Mouse (Mus musculus): Measurements from ENCODE around the gene Zbtb42.

Gene Zbtb42

GRCm38 (mm10) chr12:112688458-112688857, 9.8 kb downstream of the Zbtb42 start:
- DNase-seq (ENCODE audit: low spot score), result no peak

- peak; percentile 95 for DNase-seq (ENCODE audit: low spot score)
Observed at GRCm38 (mm10) chr12:112693185-112694126, 14.8 kb downstream of the Zbtb42 start.

- DNase-seq (ENCODE audit: low spot score), result no peak
Observed at GRCm38 (mm10) chr12:112694127-112694475, 15.5 kb downstream of the Zbtb42 start.

GRCm38 (mm10) chr12:112696806-112697425, 18.3 kb downstream of the Zbtb42 start:
- no peak for DNase-seq (ENCODE audit: low spot score)

GRCm38 (mm10) chr12:112700522-112700921, 21.9 kb downstream of the Zbtb42 start:
- no peak for DNase-seq (ENCODE audit: low spot score)

GRCm38 (mm10) chr12:112702374-112703320, 24.0 kb downstream of the Zbtb42 start:
- DNase-seq (ENCODE audit: low spot score), result no peak

GRCm38 (mm10) chr12:112706704-112707572, 28.3 kb downstream of the Zbtb42 start:
- peak; percentile 94 for DNase-seq (ENCODE audit: low spot score)

- no peak for DNase-seq (ENCODE audit: low spot score)
Observed at GRCm38 (mm10) chr12:112707573-112707869, 28.9 kb downstream of the Zbtb42 start.

- DNase-seq (ENCODE audit: low spot score), result no peak
Observed at GRCm38 (mm10) chr12:112713984-112714383, 35.4 kb downstream of the Zbtb42 start.

- DNase-seq (ENCODE audit: low spot score), result no peak
Observed at GRCm38 (mm10) chr12:112717140-112717539, 38.5 kb downstream of the Zbtb42 start.

GRCm38 (mm10) chr12:112718995-112719394, 40.4 kb downstream of the Zbtb42 start:
- DNase-seq (ENCODE audit: low spot score), result no peak

GRCm38 (mm10) chr12:112720216-112720615, 41.6 kb downstream of the Zbtb42 start, which contains the start of gene Cep170b:
Gene Cep170b (plus strand): TSS chr12:112720455.
- no peak for DNase-seq (ENCODE audit: low spot score)

GRCm38 (mm10) chr12:112720890-112721423, 42.3 kb downstream of the Zbtb42 start:
- no peak for DNase-seq (ENCODE audit: low spot score)

GRCm38 (mm10) chr12:112721424-112722239, 43.0 kb downstream of the Zbtb42 start:
- DNase-seq (ENCODE audit: low spot score), result peak; percentile 65

GRCm38 (mm10) chr12:112722240-112723027, 43.8 kb downstream of the Zbtb42 start:
- peak; percentile 62 for DNase-seq (ENCODE audit: low spot score)

- DNase-seq (ENCODE audit: low spot score), result no peak
Observed at GRCm38 (mm10) chr12:112723028-112723330, 44.4 kb downstream of the Zbtb42 start.

- DNase-seq (ENCODE audit: low spot score), result no peak
Observed at GRCm38 (mm10) chr12:112723445-112723844, 44.8 kb downstream of the Zbtb42 start.

- peak; percentile 62 for DNase-seq (ENCODE audit: low spot score)
Observed at GRCm38 (mm10) chr12:112724077-112724805, 45.6 kb downstream of the Zbtb42 start.

- no peak for DNase-seq (ENCODE audit: low spot score)
Observed at GRCm38 (mm10) chr12:112727801-112728200, 49.2 kb downstream of the Zbtb42 start.

All from urinary bladder, postnatal 25 days (tissue).